ENCODE assay signal across 19 mouse cellular contexts in genomic region chr12:56614513-56614912, GRCm38 (mm10). TPM values are rescaled to one million over a fixed set of nuclear protein-coding genes. Genes with fewer than 3 reads are reported as not detected.
DNase-seq lines count a peak whose midpoint lies in the region; ATAC-seq and TF ChIP-seq lines count a peak whose summit lies in the region.
"Had no signal": no experiment of that assay in that cellular context is flagged by ENCODE, and none has a peak within 500 bp of the region (broad histone marks: within the 10 kb centered on the region; RNA-seq: fewer than 3 reads in every experiment).

No protein-coding gene starts in this region.

- H3K36me3 ChIP-seq in heart, embryonic 12.5 days: no peaks in the 10 kb centered on the region
- no peaks in the 10 kb centered on the region for H3K36me3 ChIP-seq in E14TG2a.4 (ENCODE audit: insufficient read depth, low read length)
- H3K36me3 ChIP-seq in midbrain, embryonic 13.5 days: no peaks in the 10 kb centered on the region
- H3K36me3 ChIP-seq in liver, embryonic 11.5 days (ENCODE audit: control insufficient read depth, insufficient read depth, low read length): no peaks in the 10 kb centered on the region
- H3K36me3 ChIP-seq: limb, embryonic 12.5 days had no signal

- no peak for DNase-seq in heart, adult 8-10 months (ENCODE audit: low spot score)
- peak; percentile 86 for DNase-seq in embryo, embryonic 10.5 days (ENCODE audit: low spot score)
- DNase-seq in liver, embryonic 11.5 days (ENCODE audit: low spot score): no peak
- DNase-seq: B cell, adult 2 months; cerebellum, postnatal 25 days; heart, postnatal 10 days; kidney, adult 11 months; kidney, postnatal 14 days; spleen, adult 18-20 months; thymus, postnatal 25 days had no signal

- no peak overlapping the region for H3K27ac ChIP-seq in heart, embryonic 12.5 days (ENCODE audit: poor library complexity, severe bottlenecking)
- no peak overlapping the region for H3K27ac ChIP-seq in midbrain, embryonic 13.5 days
- no peak overlapping the region for H3K27ac ChIP-seq in liver, embryonic 11.5 days (ENCODE audit: low read depth, low read length)
- H3K27ac ChIP-seq: limb, embryonic 12.5 days; macrophage had no signal

- 5% methylated on average over 21 of the region's 21 CpGs for WGBS in heart, embryonic 12.5 days
- WGBS in midbrain, embryonic 13.5 days: under 1% methylated on average over 20 of the region's 21 CpGs
- 3% methylated on average over 21 of the region's 21 CpGs for WGBS in liver, embryonic 11.5 days

- H3K27me3 ChIP-seq in heart, embryonic 12.5 days (replicated peaks): peaks cover 82% of the 10 kb centered on the region
- H3K27me3 ChIP-seq in E14TG2a.4 (ENCODE audit: insufficient read depth, low read length): peaks cover 68% of the 10 kb centered on the region
- peaks cover 90% of the 10 kb centered on the region for H3K27me3 ChIP-seq in midbrain, embryonic 13.5 days
- H3K27me3 ChIP-seq in liver, embryonic 11.5 days (replicated peaks; ENCODE audit: control insufficient read depth, insufficient read depth, low read length): peaks cover 76% of the 10 kb centered on the region

- no peak for TF ChIP-seq CTCF in E14TG2a.4 (conservative IDR thresholded peaks at IDR 0.05; ENCODE audit: low read length)

- H3K9ac ChIP-seq in heart, embryonic 12.5 days: 0 out of 2 replicates have a peak overlapping the region, but pooled peaks have one; percentile 3
- no peak overlapping the region for H3K9ac ChIP-seq in midbrain, embryonic 13.5 days (replicated peaks)
- no peak overlapping the region for H3K9ac ChIP-seq in liver, embryonic 11.5 days (ENCODE audit: low read depth, low read length)
- H3K9ac ChIP-seq: limb, embryonic 12.5 days had no signal

- no peak for ATAC-seq in heart, embryonic 12.5 days (ENCODE audit: insufficient number of reproducible peaks, low FRiP score)
- ATAC-seq in midbrain, embryonic 13.5 days: peak; percentile 63; the same call in 1 of the 2 replicates
- no peak for ATAC-seq in liver, embryonic 11.5 days (replicated peaks; ENCODE audit: low FRiP score)
- no peak for ATAC-seq in erythroid progenitor cell, adult 5-6 weeks (replicated peaks; ENCODE audit: low FRiP score, poor library complexity, severe bottlenecking)

- no peak overlapping the region for H3K4me3 ChIP-seq in heart, embryonic 12.5 days
- H3K4me3 ChIP-seq in E14TG2a.4 (replicated peaks; ENCODE audit: low read length): peak overlapping the region; percentile 37
- no peak overlapping the region for H3K4me3 ChIP-seq in midbrain, embryonic 13.5 days (replicated peaks)
- no peak overlapping the region for H3K4me3 ChIP-seq in liver, embryonic 11.5 days (ENCODE audit: low read depth, low read length)
- H3K4me3 ChIP-seq: limb, embryonic 12.5 days had no signal

- H3K4me2 ChIP-seq in heart, embryonic 12.5 days: no peak overlapping the region
- H3K4me2 ChIP-seq in midbrain, embryonic 13.5 days (replicated peaks): no peak overlapping the region
- H3K4me2 ChIP-seq in liver, embryonic 11.5 days: no peak overlapping the region
- H3K4me2 ChIP-seq: limb, embryonic 12.5 days had no signal

- no peaks in the 10 kb centered on the region for H3K9me3 ChIP-seq in heart, embryonic 12.5 days (replicated peaks)
- H3K9me3 ChIP-seq in E14TG2a.4 (ENCODE audit: low read length): no peaks in the 10 kb centered on the region
- no peaks in the 10 kb centered on the region for H3K9me3 ChIP-seq in midbrain, embryonic 13.5 days
- no peaks in the 10 kb centered on the region for H3K9me3 ChIP-seq in liver, embryonic 11.5 days (ENCODE audit: control insufficient read depth, low read length)
- H3K9me3 ChIP-seq: limb, embryonic 12.5 days had no signal

- H3K4me1 ChIP-seq in heart, embryonic 12.5 days (replicated peaks): peaks cover 32% of the 10 kb centered on the region
- H3K4me1 ChIP-seq in E14TG2a.4 (replicated peaks; ENCODE audit: low read depth, low read length): peaks cover 34% of the 10 kb centered on the region
- H3K4me1 ChIP-seq in midbrain, embryonic 13.5 days (replicated peaks): peaks cover 15% of the 10 kb centered on the region
- no peaks in the 10 kb centered on the region for H3K4me1 ChIP-seq in liver, embryonic 11.5 days (replicated peaks; ENCODE audit: control insufficient read depth, insufficient read depth, low read length)

RNA-seq across cellular contexts. Expression of gene Nkx2-9, which starts 1.4 kb away (rescaled TPM):
- 0.13 and 0.45 TPM in 2 replicates for polyA plus RNA-seq in heart, embryonic 12.5 days (2016; fragmentation: Nextera tagmentation; extraction: Ambion mirVana)
- under 1 TPM in 2 of 4 experiments, not detected in 2; 0.34 to 0.57 TPM for total RNA-seq in heart, adult 8-10 months (2022)
- polyA plus RNA-seq in midbrain, embryonic 13.5 days (2015; fragmentation: Nextera tagmentation; extraction: Ambion mirVana): 0.66 and 0.73 TPM in 2 replicates
- polyA plus RNA-seq in liver, embryonic 11.5 days (2014; fragmentation: Nextera tagmentation; extraction: Ambion mirVana): not detected in 2 replicates
- not detected in 2 replicates for total RNA-seq in erythroid progenitor cell, adult 5-6 weeks (2015; ENCODE audit: low replicate concordance)
- total RNA-seq in erythroid progenitor cell, adult 5-6 weeks (2017; ENCODE audit: low replicate concordance): not detected in 2 replicates
- total RNA-seq: layer of hippocampus, postnatal 14 days had no signal
- polyA plus RNA-seq: limb, embryonic 12.5 days; liver, embryonic 16.5 days; macrophage; stomach, embryonic 16.5 days had no signal
